Mouse (Mus musculus): Measurements from ENCODE around the gene Catspere2. TPM values are rescaled to one million over a fixed set of nuclear protein-coding genes. Genes with fewer than 3 reads are reported as not detected.
"Not testable (repeated sequence)": the region's sequence is repeated elsewhere in the genome, so short reads cannot be mapped to it uniquely, and the experiment has no call there.

Catspere2 gene
- polyA plus RNA-seq (2016; fragmentation: Nextera tagmentation; extraction: Ambion mirVana) = 0.09 and 0.12 TPM in 2 replicates

GRCm38 (mm10) chr1:177983024-177983450 lies at the start of gene Catspere2:
Gene Catspere2 (plus strand): TSS chr1:177983423.
- peak; percentile 93 for DNase-seq (ENCODE audit: low spot score)
- H3K4me1 ChIP-seq; H3K9me3 ChIP-seq; H3K36me3 ChIP-seq (replicated peaks); H3K27me3 ChIP-seq (replicated peaks; ENCODE audit: low read depth, poor library complexity, severe bottlenecking): not testable (repeated sequence)
- peak within 1 kb of the TSS; percentile 71 for H3K27ac ChIP-seq (replicated peaks)
- H3K4me3 ChIP-seq = peak within 1 kb of the TSS; percentile 67
- under 1% methylated on average over 21 of the region's 21 CpGs for WGBS

GRCm38 (mm10) chr1:177940422-177940977 lies 42.7 kb upstream of the Catspere2 start:
- DNase-seq (ENCODE audit: low spot score) = peak; percentile 15
- H3K4me3 ChIP-seq; H3K27ac ChIP-seq (replicated peaks); H3K4me1 ChIP-seq; H3K27me3 ChIP-seq (replicated peaks; ENCODE audit: low read depth, poor library complexity, severe bottlenecking); H3K9me3 ChIP-seq; H3K36me3 ChIP-seq (replicated peaks): not testable (repeated sequence)
- WGBS = 5% methylated on average over 4 of the region's 4 CpGs

GRCm38 (mm10) chr1:177981276-177981675 lies 1.9 kb upstream of the Catspere2 start:
- DNase-seq (ENCODE audit: low spot score) = no peak
- H3K27ac ChIP-seq (replicated peaks) = no peak overlapping the region
- H3K4me1 ChIP-seq = no peaks in the 10 kb centered on the region
- H3K36me3 ChIP-seq (replicated peaks) = no peaks in the 10 kb centered on the region
- no peaks in the 10 kb centered on the region for H3K9me3 ChIP-seq
- no peaks in the 10 kb centered on the region for H3K27me3 ChIP-seq (replicated peaks; ENCODE audit: low read depth, poor library complexity, severe bottlenecking)
- H3K4me3 ChIP-seq = no peak overlapping the region
- 86% methylated on average over 1 of the region's 1 CpGs for WGBS

- H3K27ac ChIP-seq (replicated peaks) = peak overlapping the region; percentile 71
- DNase-seq (ENCODE audit: low spot score); H3K27me3 ChIP-seq (replicated peaks; ENCODE audit: low read depth, poor library complexity, severe bottlenecking); H3K36me3 ChIP-seq (replicated peaks); H3K9me3 ChIP-seq; H3K4me1 ChIP-seq: not testable (repeated sequence)
- H3K4me3 ChIP-seq = peak overlapping the region; percentile 67
- under 1% methylated on average over 27 of the region's 41 CpGs for whole genome bisulfite sequencing
Measured at GRCm38 (mm10) chr1:177983582-177983981, 359 bp downstream of the Catspere2 start.

- H3K9me3 ChIP-seq = no peaks in the 10 kb centered on the region
- no peaks in the 10 kb centered on the region for H3K4me1 ChIP-seq
- no peaks in the 10 kb centered on the region for H3K36me3 ChIP-seq (replicated peaks)
- H3K4me3 ChIP-seq = peak overlapping the region; percentile 42
- 67% methylated on average over 9 of the region's 9 CpGs for WGBS
- H3K27me3 ChIP-seq (replicated peaks; ENCODE audit: low read depth, poor library complexity, severe bottlenecking) = no peaks in the 10 kb centered on the region
- DNase-seq (ENCODE audit: low spot score) = no peak
- H3K27ac ChIP-seq (replicated peaks) = no peak overlapping the region
Measured at GRCm38 (mm10) chr1:177984206-177984605, 983 bp downstream of the Catspere2 start.

GRCm38 (mm10) chr1:177987476-177987875 lies 4.3 kb downstream of the Catspere2 start:
- H3K27ac ChIP-seq (replicated peaks); H3K36me3 ChIP-seq (replicated peaks); H3K4me1 ChIP-seq; H3K9me3 ChIP-seq; H3K4me3 ChIP-seq; H3K27me3 ChIP-seq (replicated peaks; ENCODE audit: low read depth, poor library complexity, severe bottlenecking); DNase-seq (ENCODE audit: low spot score): not testable (repeated sequence)
- WGBS = 72% methylated on average over 1 of the region's 1 CpGs

GRCm38 (mm10) chr1:178072798-178073197 lies 89.6 kb downstream of the Catspere2 start:
- H3K36me3 ChIP-seq (replicated peaks); H3K4me3 ChIP-seq; H3K4me1 ChIP-seq; H3K27me3 ChIP-seq (replicated peaks; ENCODE audit: low read depth, poor library complexity, severe bottlenecking); H3K27ac ChIP-seq (replicated peaks); H3K9me3 ChIP-seq: not testable (repeated sequence)
- 58% methylated on average over 4 of the region's 4 CpGs for WGBS
- peak; percentile 21 for DNase-seq (ENCODE audit: low spot score)

- H3K9me3 ChIP-seq; H3K27ac ChIP-seq (replicated peaks); H3K4me1 ChIP-seq; DNase-seq (ENCODE audit: low spot score); H3K36me3 ChIP-seq (replicated peaks); H3K27me3 ChIP-seq (replicated peaks; ENCODE audit: low read depth, poor library complexity, severe bottlenecking); H3K4me3 ChIP-seq: not testable (repeated sequence)
Measured at GRCm38 (mm10) chr1:178097865-178098264, 114.6 kb downstream of the Catspere2 start.

- 73% methylated on average over 1 of the region's 1 CpGs for WGBS
- not testable (repeated sequence) for H3K27me3 ChIP-seq (replicated peaks; ENCODE audit: low read depth, poor library complexity, severe bottlenecking); H3K4me1 ChIP-seq; H3K9me3 ChIP-seq; DNase-seq (ENCODE audit: low spot score); H3K36me3 ChIP-seq (replicated peaks); H3K4me3 ChIP-seq; H3K27ac ChIP-seq (replicated peaks)
Measured at GRCm38 (mm10) chr1:178108514-178108913, 125.3 kb downstream of the Catspere2 start.

- not testable (repeated sequence) for DNase-seq (ENCODE audit: low spot score); H3K27me3 ChIP-seq (replicated peaks; ENCODE audit: low read depth, poor library complexity, severe bottlenecking)
- WGBS = 74% methylated on average over 2 of the region's 2 CpGs
Measured at GRCm38 (mm10) chr1:178122236-178122635, 139.0 kb downstream of the Catspere2 start.

GRCm38 (mm10) chr1:178134288-178134687 lies 151.1 kb downstream of the Catspere2 start:
- no peaks in the 10 kb centered on the region for H3K36me3 ChIP-seq (replicated peaks)
- DNase-seq (ENCODE audit: low spot score) = no peak
- 92% methylated on average over 12 of the region's 12 CpGs for WGBS
- H3K9me3 ChIP-seq = no peaks in the 10 kb centered on the region
- H3K4me3 ChIP-seq = no peak overlapping the region
- H3K4me1 ChIP-seq = no peaks in the 10 kb centered on the region
- H3K27me3 ChIP-seq (replicated peaks; ENCODE audit: low read depth, poor library complexity, severe bottlenecking) = no peaks in the 10 kb centered on the region
- no peak overlapping the region for H3K27ac ChIP-seq (replicated peaks)

More at GRCm38 (mm10) chr1:178122236-178122635, 139.0 kb downstream of the Catspere2 start:
- not testable (repeated sequence) for H3K9me3 ChIP-seq; H3K27ac ChIP-seq (replicated peaks); H3K4me3 ChIP-seq; H3K36me3 ChIP-seq (replicated peaks); H3K4me1 ChIP-seq

GRCm38 (mm10) chr1:178146513-178146912 lies 163.3 kb downstream of the Catspere2 start:
- not testable (repeated sequence) for H3K27ac ChIP-seq (replicated peaks); H3K27me3 ChIP-seq (replicated peaks; ENCODE audit: low read depth, poor library complexity, severe bottlenecking); H3K9me3 ChIP-seq; H3K36me3 ChIP-seq (replicated peaks); H3K4me1 ChIP-seq; DNase-seq (ENCODE audit: low spot score); H3K4me3 ChIP-seq
- WGBS = 31% methylated on average over 2 of the region's 2 CpGs

GRCm38 (mm10) chr1:178146915-178147314 lies 163.7 kb downstream of the Catspere2 start:
- H3K4me1 ChIP-seq; H3K4me3 ChIP-seq; H3K9me3 ChIP-seq; H3K36me3 ChIP-seq (replicated peaks); H3K27me3 ChIP-seq (replicated peaks; ENCODE audit: low read depth, poor library complexity, severe bottlenecking); DNase-seq (ENCODE audit: low spot score): not testable (repeated sequence)
- peak overlapping the region; percentile 59 for H3K27ac ChIP-seq (replicated peaks)
- 47% methylated on average over 4 of the region's 4 CpGs for WGBS
